Mouse (Mus musculus): ENCODE measurements around the gene Galnt7. TPM values are rescaled to one million over a fixed set of nuclear protein-coding genes. Genes with fewer than 3 reads are reported as not detected.

The Galnt7 gene
- polyA plus RNA-seq, 1 experiment from 2014 or later = 3.8 TPM

GRCm38 (mm10) chr8:57565039-57565438 lies 87.8 kb downstream of the Galnt7 start:
- ATAC-seq (ENCODE audit: insufficient read depth) = no peak
- Histone ChIP-seq H3K9me3 (replicated peaks) (no peaks in the 10 kb centered on the region), H3K4me1 (replicated peaks) (no peaks in the 10 kb centered on the region), H3K9ac (no peak overlapping the region), H3K36me3 (replicated peaks) (no peaks in the 10 kb centered on the region), H3K27me3 (no peaks in the 10 kb centered on the region), H3K4me2 (no peak overlapping the region), H3K27ac (replicated peaks) (no peak overlapping the region), H3K4me3 (replicated peaks) (no peak overlapping the region)
- 64% methylated on average over 6 of the region's 6 CpGs for WGBS (ENCODE audit: insufficient replicate concordance)

GRCm38 (mm10) chr8:57563726-57564125 lies 89.1 kb downstream of the Galnt7 start:
- Histone ChIP-seq H3K9me3 (replicated peaks) (no peaks in the 10 kb centered on the region), H3K4me2 (no peak overlapping the region), H3K4me1 (replicated peaks) (no peaks in the 10 kb centered on the region), H3K27me3 (no peaks in the 10 kb centered on the region), H3K36me3 (replicated peaks) (no peaks in the 10 kb centered on the region), H3K9ac (no peak overlapping the region), H3K27ac (replicated peaks) (no peak overlapping the region), H3K4me3 (replicated peaks) (no peak overlapping the region)
- no peak for ATAC-seq (ENCODE audit: insufficient read depth)
- 84% methylated on average over 15 of the region's 15 CpGs for WGBS (ENCODE audit: insufficient replicate concordance)

- Histone ChIP-seq H3K9ac (no peak overlapping the region), H3K27me3 (no peaks in the 10 kb centered on the region), H3K4me3 (replicated peaks) (no peak overlapping the region), H3K9me3 (replicated peaks) (no peaks in the 10 kb centered on the region), H3K4me2 (no peak overlapping the region), H3K4me1 (replicated peaks) (no peaks in the 10 kb centered on the region), H3K27ac (replicated peaks) (no peak overlapping the region), H3K36me3 (replicated peaks) (no peaks in the 10 kb centered on the region)
- no peak for ATAC-seq (ENCODE audit: insufficient read depth)
- WGBS (ENCODE audit: insufficient replicate concordance) = 74% methylated on average over 3 of the region's 3 CpGs
These were observed 90.1 kb downstream of the Galnt7 start for GRCm38 (mm10) chr8:57562741-57563140.

GRCm38 (mm10) chr8:57560926-57561325 lies 91.9 kb downstream of the Galnt7 start:
- Histone ChIP-seq H3K9me3 (replicated peaks) (no peaks in the 10 kb centered on the region), H3K4me3 (replicated peaks) (no peak overlapping the region), H3K36me3 (replicated peaks) (no peaks in the 10 kb centered on the region), H3K27ac (replicated peaks) (no peak overlapping the region), H3K4me2 (no peak overlapping the region), H3K27me3 (no peaks in the 10 kb centered on the region), H3K4me1 (replicated peaks) (no peaks in the 10 kb centered on the region), H3K9ac (no peak overlapping the region)
- 76% methylated on average over 9 of the region's 9 CpGs for WGBS (ENCODE audit: insufficient replicate concordance)
- ATAC-seq (ENCODE audit: insufficient read depth) = no peak

GRCm38 (mm10) chr8:57552102-57553032 lies 100.5 kb downstream of the Galnt7 start:
- Histone ChIP-seq H3K9ac (no peak overlapping the region), H3K4me2 (no peak overlapping the region), H3K4me1 (replicated peaks) (no peaks in the 10 kb centered on the region), H3K27ac (replicated peaks) (no peak overlapping the region), H3K27me3 (no peaks in the 10 kb centered on the region), H3K36me3 (replicated peaks) (no peaks in the 10 kb centered on the region), H3K4me3 (replicated peaks) (no peak overlapping the region), H3K9me3 (replicated peaks) (no peaks in the 10 kb centered on the region)
- 71% methylated on average over 14 of the region's 14 CpGs for WGBS (ENCODE audit: insufficient replicate concordance)
- no peak for ATAC-seq (ENCODE audit: insufficient read depth)

- ATAC-seq (ENCODE audit: insufficient read depth) = no peak
- Histone ChIP-seq H3K4me1 (replicated peaks) (no peaks in the 10 kb centered on the region), H3K27me3 (no peaks in the 10 kb centered on the region), H3K36me3 (replicated peaks) (no peaks in the 10 kb centered on the region), H3K4me2 (no peak overlapping the region), H3K4me3 (replicated peaks) (no peak overlapping the region), H3K9me3 (replicated peaks) (no peaks in the 10 kb centered on the region), H3K27ac (replicated peaks) (no peak overlapping the region), H3K9ac (no peak overlapping the region)
- WGBS (ENCODE audit: insufficient replicate concordance) = 78% methylated on average over 12 of the region's 12 CpGs
These were observed 105.3 kb downstream of the Galnt7 start for GRCm38 (mm10) chr8:57547581-57547980.

GRCm38 (mm10) chr8:57546834-57547233 lies 106.0 kb downstream of the Galnt7 start:
- Histone ChIP-seq H3K27me3 (no peaks in the 10 kb centered on the region), H3K9ac (no peak overlapping the region), H3K4me3 (replicated peaks) (no peak overlapping the region), H3K27ac (replicated peaks) (no peak overlapping the region), H3K9me3 (replicated peaks) (no peaks in the 10 kb centered on the region), H3K36me3 (replicated peaks) (no peaks in the 10 kb centered on the region), H3K4me2 (no peak overlapping the region), H3K4me1 (replicated peaks) (no peaks in the 10 kb centered on the region)
- 79% methylated on average over 3 of the region's 3 CpGs for WGBS (ENCODE audit: insufficient replicate concordance)
- ATAC-seq (ENCODE audit: insufficient read depth) = no peak

GRCm38 (mm10) chr8:57546401-57546800 lies 106.4 kb downstream of the Galnt7 start:
- H3K9me3 ChIP-seq (replicated peaks) = no peaks in the 10 kb centered on the region
- H3K27me3 ChIP-seq = no peaks in the 10 kb centered on the region
- H3K27ac ChIP-seq (replicated peaks) = no peak overlapping the region
- no peak for ATAC-seq (ENCODE audit: insufficient read depth)
- H3K9ac ChIP-seq = no peak overlapping the region
- no peak overlapping the region for H3K4me2 ChIP-seq
- H3K4me1 ChIP-seq (replicated peaks) = no peaks in the 10 kb centered on the region
- no peak overlapping the region for H3K4me3 ChIP-seq (replicated peaks)
- WGBS (ENCODE audit: insufficient replicate concordance) = 75% methylated on average over 3 of the region's 3 CpGs
- no peaks in the 10 kb centered on the region for H3K36me3 ChIP-seq (replicated peaks)

GRCm38 (mm10) chr8:57541405-57541804 lies 111.4 kb downstream of the Galnt7 start:
- H3K4me3 ChIP-seq (replicated peaks) = no peak overlapping the region
- 0 out of 2 replicates have a peak, but pooled peaks cover under 1% of the 10 kb centered on the region for H3K36me3 ChIP-seq (replicated peaks)
- H3K9ac ChIP-seq = no peak overlapping the region
- ATAC-seq (ENCODE audit: insufficient read depth) = no peak
- no peaks in the 10 kb centered on the region for H3K27me3 ChIP-seq
- WGBS (ENCODE audit: insufficient replicate concordance) = 57% methylated on average over 9 of the region's 9 CpGs
- no peaks in the 10 kb centered on the region for H3K9me3 ChIP-seq (replicated peaks)
- no peak overlapping the region for H3K27ac ChIP-seq (replicated peaks)
- no peak overlapping the region for H3K4me2 ChIP-seq
- H3K4me1 ChIP-seq (replicated peaks) = no peaks in the 10 kb centered on the region

GRCm38 (mm10) chr8:57540951-57541350 lies 111.9 kb downstream of the Galnt7 start:
- Histone ChIP-seq H3K27ac (replicated peaks) (no peak overlapping the region), H3K4me1 (replicated peaks) (no peaks in the 10 kb centered on the region), H3K4me3 (replicated peaks) (no peak overlapping the region), H3K27me3 (no peaks in the 10 kb centered on the region), H3K36me3 (replicated peaks) (0 out of 2 replicates have a peak, but pooled peaks cover 5% of the 10 kb centered on the region), H3K9me3 (replicated peaks) (no peaks in the 10 kb centered on the region), H3K4me2 (no peak overlapping the region), H3K9ac (no peak overlapping the region)
- 80% methylated on average over 11 of the region's 11 CpGs for WGBS (ENCODE audit: insufficient replicate concordance)
- no peak for ATAC-seq (ENCODE audit: insufficient read depth)

GRCm38 (mm10) chr8:57540110-57540838 lies 112.6 kb downstream of the Galnt7 start:
- WGBS (ENCODE audit: insufficient replicate concordance) = 45% methylated on average over 12 of the region's 12 CpGs
- ATAC-seq (ENCODE audit: insufficient read depth) = no peak

More at GRCm38 (mm10) chr8:57540110-57540838, 112.6 kb downstream of the Galnt7 start:
- Histone ChIP-seq H3K36me3 (replicated peaks) (0 out of 2 replicates have a peak, but pooled peaks cover 6% of the 10 kb centered on the region), H3K4me1 (replicated peaks) (no peaks in the 10 kb centered on the region), H3K4me2 (no peak overlapping the region), H3K9ac (no peak overlapping the region), H3K27ac (replicated peaks) (no peak overlapping the region), H3K4me3 (replicated peaks) (no peak overlapping the region), H3K9me3 (replicated peaks) (no peaks in the 10 kb centered on the region), H3K27me3 (no peaks in the 10 kb centered on the region)

All from liver, embryonic 15.5 days (tissue).